Mouse (Mus musculus) myocyte (in vitro differentiated cells): ENCODE data around the gene Zfp184.

Experiments used
- POLR2A ChIP-seq: IDR thresholded peaks from one replicate; pipeline ENCODE4 v1.6.1; 2011; ENCODE audit warnings: low read depth, mild to moderate bottlenecking, control low read depth, moderate library complexity; ENCODE audit not compliant: insufficient read length
- POLR2AphosphoS2 ChIP-seq: IDR thresholded peaks from one replicate; pipeline ENCODE4 v1.6.1; 2011; ENCODE audit warnings: low read depth, control low read depth; ENCODE audit not compliant: insufficient read length
- SRF ChIP-seq: IDR thresholded peaks from one replicate; pipeline ENCODE4 v1.6.1; 2011; ENCODE audit warnings: low read depth; ENCODE audit not compliant: control insufficient read depth, insufficient read length

DNA sequence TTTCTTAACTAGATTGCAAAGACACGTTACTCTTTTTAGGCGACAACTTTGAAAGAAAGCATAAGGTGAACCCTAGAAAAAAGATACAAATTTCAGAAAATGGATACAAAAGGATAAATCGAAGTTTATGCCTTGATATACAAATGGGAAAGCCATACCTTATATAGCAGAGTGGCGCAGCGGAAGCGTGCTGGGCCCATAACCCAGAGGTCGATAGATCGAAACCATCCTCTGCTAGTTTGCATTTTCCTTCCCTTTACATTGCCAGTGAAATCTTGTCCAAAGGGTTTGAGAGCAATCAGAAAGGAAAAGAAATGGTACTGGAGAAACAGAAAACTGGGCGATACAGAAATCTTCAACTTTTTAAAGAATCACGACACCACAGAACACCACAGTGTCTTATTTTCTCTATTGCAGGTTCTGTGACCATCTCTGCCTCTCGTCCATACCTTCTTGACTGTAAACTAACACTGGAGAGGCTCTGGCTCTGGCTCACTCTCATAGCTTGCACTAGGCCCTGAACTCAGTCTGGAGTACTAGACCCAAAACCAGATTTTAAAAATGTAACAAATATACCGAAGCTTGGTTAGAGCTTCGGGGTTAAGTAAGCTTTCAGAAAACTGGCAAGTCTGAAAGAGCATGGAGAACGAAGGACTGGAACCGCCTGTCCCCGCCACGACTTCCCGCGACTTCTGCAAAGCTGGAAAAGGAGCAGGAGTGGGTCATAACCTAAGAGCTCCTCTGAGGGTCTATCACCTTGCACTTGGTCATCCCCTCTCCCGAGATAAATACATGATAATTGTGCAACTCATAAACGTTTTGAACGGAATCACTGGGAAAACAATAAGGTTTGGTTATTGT, 37.7 kb upstream of the Zfp184 start:
- TF ChIP-seq POLR2A, result no peak
- TF ChIP-seq POLR2AphosphoS2, result no peak
- peak; percentile 38 for TF ChIP-seq SRF
